Mouse (Mus musculus) inflammation-experienced regulatory T-cells, adult 6 months (primary cell): ENCODE results near the gene Snx11. TPM values are rescaled to one million over a fixed set of nuclear protein-coding genes. Genes with fewer than 3 reads are reported as not detected.
"Not testable (repeated sequence)": the region's sequence is repeated elsewhere in the genome, so short reads cannot be mapped to it uniquely, and the experiment has no call there.

Experiments
- ATAC-seq: one replicate; pipeline ENCODE4 v1.8.0; 2017
- polyA plus RNA-seq, 3 experiments: library from polyadenylated mRNA; unstranded; fragments of 100-300 nt; shearing (Covaris generic); gene quantifications; one replicate each; pipeline ENCODE4 v1.2.1; 2017

Gene Snx11
- polyA plus RNA-seq, 3 experiments from 2014 or later: 21.7 to 24.6 (median 23.0) TPM

GRCm38 (mm10) chr11:96795491-96795890 is 18.1 kb upstream of the Snx11 start:
- ATAC-seq: no peak

DNA sequence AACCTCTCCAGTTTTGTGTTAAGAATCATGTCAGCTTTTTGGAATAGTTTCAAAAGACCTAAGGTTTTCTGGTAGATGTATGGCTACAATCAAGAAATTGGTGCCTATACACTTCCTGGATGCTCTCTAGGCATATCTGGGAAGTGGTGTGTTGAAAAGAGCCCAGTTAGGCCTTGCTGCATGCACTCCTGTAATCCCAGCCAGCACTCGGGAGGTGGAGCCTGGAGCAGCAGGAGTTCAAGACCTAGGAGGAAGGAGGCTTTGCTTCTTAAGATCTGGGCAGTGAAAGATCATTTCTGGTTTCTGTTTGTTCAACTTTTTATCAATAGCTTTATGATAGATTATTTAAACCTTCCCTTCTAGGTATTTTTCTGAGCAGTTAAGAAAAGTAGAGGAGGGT is 13.3 kb upstream of the Snx11 start:
- no peak for ATAC-seq

DNA sequence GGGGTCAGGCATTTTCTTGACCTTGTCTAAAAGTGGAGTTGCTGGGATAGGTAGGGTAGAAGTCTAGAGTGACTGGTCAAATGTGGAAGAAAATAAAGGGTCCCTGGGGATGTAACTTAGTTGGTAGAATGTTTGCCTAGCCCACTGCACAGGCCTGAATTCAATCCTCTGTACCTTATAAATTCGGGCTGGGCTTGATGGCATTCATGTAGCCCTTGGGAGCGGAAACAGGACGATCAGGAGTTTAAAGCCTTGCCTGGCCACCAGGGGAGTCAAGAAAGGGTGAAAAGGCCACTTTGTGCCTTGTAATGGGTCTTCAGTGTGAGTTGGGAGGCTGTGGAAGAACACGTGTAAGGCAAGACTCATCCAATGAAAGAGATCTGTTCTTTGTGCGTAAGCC is 12.6 kb upstream of the Snx11 start:
- no peak for ATAC-seq

DNA sequence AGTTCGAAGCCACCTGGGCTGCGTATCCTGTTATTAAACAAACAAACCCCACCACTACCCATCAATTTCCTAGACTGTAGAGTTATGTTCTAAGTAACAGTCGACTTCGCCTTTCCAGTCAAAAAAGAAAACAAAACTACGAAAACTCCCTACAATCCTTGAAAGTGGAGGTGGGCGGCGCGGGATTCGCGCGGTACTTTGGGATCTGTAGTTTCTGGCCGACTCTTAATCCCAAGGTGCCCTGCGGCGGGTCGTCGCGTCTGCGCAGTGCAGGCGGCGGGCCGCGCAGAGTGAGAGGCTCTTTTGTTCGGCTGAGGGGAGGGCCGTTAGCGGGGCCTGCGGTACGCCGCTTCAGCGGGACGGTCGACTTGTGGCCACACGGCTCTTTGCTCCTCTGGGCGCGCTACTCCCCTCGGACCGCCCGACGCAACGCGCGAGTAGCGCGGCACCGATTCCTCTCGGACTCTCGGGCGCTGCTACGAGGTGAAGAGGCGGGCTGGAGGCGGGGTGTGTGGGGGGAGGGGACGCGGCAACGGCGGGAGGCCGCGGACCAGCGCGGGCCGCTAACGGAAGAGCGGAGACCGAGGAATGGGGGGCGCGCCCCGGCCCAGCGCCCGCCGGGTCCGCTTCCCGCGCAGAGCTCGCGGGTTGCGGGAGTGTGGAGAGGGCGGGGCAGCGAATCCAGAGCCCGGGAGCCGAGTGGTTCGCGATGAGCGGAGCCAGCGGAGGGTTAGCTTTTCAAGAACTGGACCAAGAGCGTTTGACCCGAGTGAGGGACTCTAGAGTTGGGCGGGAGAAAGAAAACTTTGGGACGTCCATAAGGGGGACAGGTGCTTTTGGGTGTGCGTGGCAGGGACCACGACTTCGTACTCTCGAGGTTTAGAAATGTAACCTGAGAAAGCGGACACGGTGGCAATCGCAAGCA is 11.8 kb upstream of the Snx11 start, which contains the start of gene Cbx1:
Gene Cbx1 (plus strand): TSS at position 257 of the 925 bp plus-strand sequence.
- ATAC-seq: peak; percentile 95

- no peak for ATAC-seq
Observed at GRCm38 (mm10) chr11:96786731-96787450, 9.5 kb upstream of the Snx11 start.

GRCm38 (mm10) chr11:96784847-96785246 is 7.5 kb upstream of the Snx11 start:
- not testable (repeated sequence) for ATAC-seq

DNA sequence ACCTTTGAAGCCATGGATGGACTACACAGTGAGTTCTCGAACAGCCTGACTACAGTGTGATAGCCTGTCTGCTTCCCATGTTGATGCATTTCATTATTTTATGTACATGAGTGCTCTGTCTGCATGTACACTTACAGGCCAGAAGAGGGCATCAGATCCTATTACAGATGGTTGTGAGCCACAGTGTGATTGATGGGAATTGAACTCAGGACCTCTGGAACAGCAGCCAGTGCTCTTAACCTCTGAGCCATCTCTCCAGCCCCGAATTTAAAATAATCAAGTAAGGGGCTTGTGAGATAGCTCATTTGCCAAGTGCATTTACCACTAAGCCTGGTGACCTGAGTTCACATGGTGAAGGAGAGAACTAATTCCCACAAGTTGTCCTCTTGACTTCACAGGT is 4.1 kb upstream of the Snx11 start:
- ATAC-seq: no peak

GRCm38 (mm10) chr11:96780306-96780705 is 2.9 kb upstream of the Snx11 start:
- ATAC-seq: no peak

GRCm38 (mm10) chr11:96778061-96778627 is 785 bp upstream of the Snx11 start:
- ATAC-seq: not testable (repeated sequence)

- ATAC-seq: no peak
Observed at GRCm38 (mm10) chr11:96776068-96776467, 1.3 kb downstream of the Snx11 start.

GRCm38 (mm10) chr11:96775665-96776064 is 1.7 kb downstream of the Snx11 start:
- peak; percentile 10 for ATAC-seq

GRCm38 (mm10) chr11:96775063-96775462 is 2.3 kb downstream of the Snx11 start:
- no peak for ATAC-seq

DNA sequence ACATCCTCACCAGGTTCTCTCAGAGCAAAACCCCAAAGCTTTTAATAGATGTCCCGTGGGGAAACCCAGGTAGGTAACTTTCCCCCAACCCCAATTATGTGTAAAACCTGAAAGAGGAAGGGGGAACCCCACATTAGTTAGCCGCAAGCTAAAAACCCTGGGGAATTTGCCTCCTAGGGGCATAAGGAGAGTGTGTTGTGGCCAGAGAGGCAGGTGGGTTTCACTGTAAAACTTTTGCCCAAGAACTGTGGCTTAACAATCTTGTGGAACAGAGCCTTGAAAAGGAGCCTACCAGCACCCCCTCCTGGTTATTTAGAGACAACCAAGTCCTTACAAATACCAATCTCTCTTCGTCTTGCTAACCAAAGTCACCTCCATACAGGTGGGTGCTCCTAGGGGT is 2.8 kb downstream of the Snx11 start:
- ATAC-seq: no peak

DNA sequence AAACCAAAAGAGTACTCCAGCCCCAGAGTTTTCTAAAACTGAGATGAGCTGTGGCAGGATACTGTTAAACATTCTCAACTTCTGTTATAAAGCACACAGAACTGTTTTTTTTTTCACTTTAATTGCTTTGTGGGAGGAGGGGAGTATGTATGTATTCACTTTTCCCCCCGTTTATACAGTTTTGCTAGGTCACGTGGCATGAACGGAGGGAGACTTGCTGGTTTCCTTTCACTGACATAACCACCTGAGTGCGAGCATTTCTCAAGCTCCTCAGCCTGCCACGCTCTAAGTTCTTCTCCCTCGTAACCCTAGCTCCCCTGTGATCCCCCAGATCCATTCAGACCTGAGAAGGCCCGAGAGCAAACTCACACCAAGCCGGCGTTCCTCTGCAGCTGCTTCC is 4.9 kb downstream of the Snx11 start:
- ATAC-seq: no peak

DNA sequence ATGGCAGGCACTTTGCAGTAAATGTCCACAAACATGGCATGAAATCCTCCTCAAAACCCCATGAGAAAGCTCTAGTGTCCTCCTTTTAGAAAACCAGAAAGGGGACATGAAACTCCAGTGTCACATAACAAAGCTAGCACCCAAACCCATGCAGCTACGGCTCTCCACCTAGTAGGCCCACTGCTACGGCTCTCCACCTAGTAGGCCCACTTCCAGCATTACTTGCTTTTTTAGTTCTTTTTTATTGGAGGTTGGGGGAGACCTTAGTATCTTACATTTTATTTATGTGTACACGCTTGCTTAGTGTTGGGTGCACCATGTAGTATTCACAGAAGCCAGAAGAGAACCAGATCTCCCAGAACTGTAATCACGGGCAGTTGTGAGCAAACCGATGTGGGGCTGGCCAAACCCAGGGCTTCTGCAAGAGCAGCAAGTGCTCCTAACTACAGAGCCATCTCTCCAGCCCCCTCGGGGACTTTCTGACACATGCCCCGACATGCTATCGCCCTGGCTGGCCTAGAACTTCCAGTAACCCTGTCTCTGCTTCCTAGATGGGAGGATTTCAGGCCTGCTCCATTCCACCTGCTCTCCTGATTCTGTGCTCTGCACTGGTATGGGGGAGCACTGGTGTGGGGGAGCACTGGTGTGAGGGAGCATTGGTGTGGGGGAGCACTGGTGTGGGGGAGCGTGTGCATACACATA is 5.9 kb downstream of the Snx11 start:
- ATAC-seq: no peak

- no peak for ATAC-seq
Observed at GRCm38 (mm10) chr11:96768240-96768639, 9.1 kb downstream of the Snx11 start.

- ATAC-seq: no peak
Observed at GRCm38 (mm10) chr11:96767096-96767495, 10.3 kb downstream of the Snx11 start.

DNA sequence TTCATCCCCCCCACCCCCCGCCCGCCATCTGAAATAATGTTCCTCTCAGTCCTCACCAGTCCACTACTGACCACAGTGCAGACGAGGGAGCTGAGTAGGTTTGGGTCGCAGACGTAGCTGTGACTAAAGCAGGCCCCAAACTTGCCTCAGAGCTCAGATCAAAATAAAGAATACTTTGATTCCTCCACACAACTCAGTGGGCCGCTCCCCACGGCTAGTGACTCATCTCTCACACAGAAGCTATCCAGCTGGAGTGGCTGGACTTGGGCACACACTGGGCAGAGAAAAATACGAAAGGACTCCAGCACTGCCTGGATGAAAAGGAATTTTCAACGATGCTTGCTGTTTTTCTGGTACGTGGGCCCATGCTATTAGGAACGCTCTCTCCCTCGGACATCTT is 10.8 kb downstream of the Snx11 start:
- no peak for ATAC-seq

GRCm38 (mm10) chr11:96765645-96766044 is 11.7 kb downstream of the Snx11 start:
- no peak for ATAC-seq

GRCm38 (mm10) chr11:96764511-96765350 is 12.6 kb downstream of the Snx11 start:
- no peak for ATAC-seq

- ATAC-seq: no peak
Observed at GRCm38 (mm10) chr11:96762742-96763470, 14.5 kb downstream of the Snx11 start.
